Mouse (Mus musculus) heart, embryonic 13.5 days (tissue): Measurements from ENCODE around the gene Il10. TPM values are rescaled to one million over a fixed set of nuclear protein-coding genes. Genes with fewer than 3 reads are reported as not detected.
"Not testable (repeated sequence)": the region's sequence is repeated elsewhere in the genome, so short reads cannot be mapped to it uniquely, and the experiment has no call there.

Source experiments
- ATAC-seq: fragments of 200-750 bp; cut with Nextera tagmentation; 2 replicates; pipeline ENCODE4 v1.8.0; 2017; ENCODE audit warnings: moderate TSS enrichment; ENCODE audit not compliant: insufficient number of reproducible peaks, low FRiP score, low TSS enrichment; ENCODE audit errors: extremely low read depth
- H3K27ac ChIP-seq: fragments of 300-500 bp; sonication (generic); replicated peaks from 2 replicates; pipeline ENCODE4 v1.5.1; 2015; ENCODE audit warnings: moderate library complexity, mild to moderate bottlenecking, inconsistent platforms
- H3K27me3 ChIP-seq: fragments of 300-500 bp; sonication (generic); replicated peaks from 2 replicates; pipeline ENCODE4 v1.6.1; 2015; ENCODE audit warnings: mild to moderate bottlenecking, inconsistent platforms
- H3K36me3 ChIP-seq: fragments of 300-500 bp; sonication (generic); 2 replicates; pipeline ENCODE4 v1.6.1; 2015; ENCODE audit warnings: mild to moderate bottlenecking, inconsistent platforms
- H3K4me1 ChIP-seq: fragments of 300-500 bp; sonication (generic); 2 replicates; pipeline ENCODE4 v1.6.1; 2015; ENCODE audit warnings: inconsistent platforms
- H3K4me2 ChIP-seq: fragments of 300-500 bp; sonication (generic); 2 replicates; pipeline ENCODE4 v1.6.1; 2015; ENCODE audit warnings: inconsistent platforms, mild to moderate bottlenecking, moderate library complexity
- H3K4me3 ChIP-seq: fragments of 300-500 bp; sonication (generic); 2 replicates; pipeline ENCODE4 v1.5.1; 2015; ENCODE audit warnings: moderate library complexity, mild to moderate bottlenecking, inconsistent platforms
- H3K9ac ChIP-seq: fragments of 300-500 bp; sonication (generic); 2 replicates; pipeline ENCODE4 v1.6.1; 2015; ENCODE audit warnings: inconsistent platforms, mild to moderate bottlenecking, moderate library complexity
- H3K9me3 ChIP-seq: fragments of 300-500 bp; sonication (generic); 2 replicates; pipeline ENCODE4 v1.6.1; 2016; ENCODE audit warnings: inconsistent platforms
- WGBS: fragments of 180-500 bp; shearing (Covaris S2); methylation state at CpG from one replicate; pipeline ENCODE4 v1.1.7; 2015; ENCODE audit warnings: mixed read lengths; 5-methylcytosine and 5-hydroxymethylcytosine counted together
- polyA plus RNA-seq: library from polyadenylated mRNA; unstranded; fragments of >200 nt; fragmentation: Nextera tagmentation; extraction: Ambion mirVana; gene quantifications from 2 replicates; pipeline ENCODE4 v1.2.1, GENCODE M21; 2015

Gene Il10
- polyA plus RNA-seq, 1 experiment from 2014 or later: not detected

GRCm38 (mm10) chr1:131020425-131021310 is 1.0 kb downstream of the Il10 start:
- Histone ChIP-seq H3K4me1 (0 out of 2 replicates have a peak, but pooled peaks cover 5% of the 10 kb centered on the region), H3K4me3 (no peak overlapping the region), H3K4me2 (no peak overlapping the region), H3K36me3 (no peaks in the 10 kb centered on the region), H3K9me3 (no peaks in the 10 kb centered on the region), H3K9ac (no peak overlapping the region), H3K27me3 (peaks cover 28% of the 10 kb centered on the region), H3K27ac (no peak overlapping the region)
- no peak for ATAC-seq
- WGBS: 56% methylated on average over 12 of the region's 12 CpGs

- no peak overlapping the region for H3K27ac ChIP-seq
- H3K4me1 ChIP-seq: 0 out of 2 replicates have a peak, but pooled peaks cover 5% of the 10 kb centered on the region
- WGBS: 61% methylated on average over 9 of the region's 9 CpGs
- no peaks in the 10 kb centered on the region for H3K9me3 ChIP-seq
- no peak overlapping the region for H3K9ac ChIP-seq
- no peak overlapping the region for H3K4me2 ChIP-seq
- no peak overlapping the region for H3K4me3 ChIP-seq
- peaks cover 28% of the 10 kb centered on the region for H3K27me3 ChIP-seq
- H3K36me3 ChIP-seq: no peaks in the 10 kb centered on the region
- ATAC-seq: no peak
Measured at GRCm38 (mm10) chr1:131021438-131021837, 1.8 kb downstream of the Il10 start.

GRCm38 (mm10) chr1:131021900-131022590 is 2.4 kb downstream of the Il10 start:
- Histone ChIP-seq H3K4me1 (0 out of 2 replicates have a peak, but pooled peaks cover 5% of the 10 kb centered on the region), H3K9ac (no peak overlapping the region), H3K27me3 (peaks cover 28% of the 10 kb centered on the region), H3K4me3 (no peak overlapping the region), H3K9me3 (no peaks in the 10 kb centered on the region), H3K36me3 (no peaks in the 10 kb centered on the region), H3K27ac (no peak overlapping the region), H3K4me2 (no peak overlapping the region)
- ATAC-seq: no peak
- WGBS: 44% methylated on average over 11 of the region's 11 CpGs

GRCm38 (mm10) chr1:131022591-131023249 is 3.1 kb downstream of the Il10 start:
- H3K4me2 ChIP-seq: no peak overlapping the region
- peaks cover 28% of the 10 kb centered on the region for H3K27me3 ChIP-seq
- no peaks in the 10 kb centered on the region for H3K36me3 ChIP-seq
- H3K4me3 ChIP-seq: no peak overlapping the region
- H3K27ac ChIP-seq: no peak overlapping the region
- H3K9me3 ChIP-seq: no peaks in the 10 kb centered on the region
- no peak overlapping the region for H3K9ac ChIP-seq
- H3K4me1 ChIP-seq: 0 out of 2 replicates have a peak, but pooled peaks cover 5% of the 10 kb centered on the region
- ATAC-seq: no peak
- WGBS: 49% methylated on average over 5 of the region's 5 CpGs

DNA sequence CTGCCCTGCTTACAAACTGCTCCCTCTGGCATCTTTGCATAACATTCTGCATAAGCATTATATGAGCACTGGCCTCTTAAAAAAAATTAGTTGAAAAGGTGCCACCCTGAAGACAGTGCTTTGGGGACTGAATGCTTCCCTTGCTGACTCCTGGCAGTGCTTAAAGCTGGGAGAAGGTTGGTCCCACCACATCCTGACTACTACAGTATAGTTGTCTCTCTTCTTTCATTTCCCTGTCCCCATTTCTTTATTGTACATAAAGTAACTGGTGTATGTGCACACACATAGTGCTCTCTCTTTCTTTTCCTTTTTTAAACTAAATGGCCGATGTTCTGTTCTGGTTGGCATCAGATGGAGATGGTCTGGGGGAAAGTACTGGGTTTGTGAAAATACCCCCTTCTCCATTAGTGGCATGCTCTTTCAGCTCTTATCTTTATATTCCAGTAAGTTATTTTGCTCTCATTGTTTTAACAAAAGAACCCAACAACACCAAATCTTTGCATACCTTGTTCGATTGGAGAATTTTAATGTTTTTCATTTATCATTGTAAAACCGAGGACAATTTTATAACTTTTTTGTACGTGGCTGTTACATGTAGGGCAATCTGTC is 3.7 kb downstream of the Il10 start:
- 72% methylated on average over 4 of the region's 4 CpGs for WGBS
- not testable (repeated sequence) for ATAC-seq, H3K9ac ChIP-seq, H3K4me1 ChIP-seq, H3K4me2 ChIP-seq, H3K36me3 ChIP-seq, H3K27ac ChIP-seq, H3K4me3 ChIP-seq, H3K9me3 ChIP-seq
- peaks cover 28% of the 10 kb centered on the region for H3K27me3 ChIP-seq

GRCm38 (mm10) chr1:131024900-131025842 is 5.5 kb downstream of the Il10 start:
- peaks cover 15% of the 10 kb centered on the region; the same call in 1 of the 2 replicates for H3K27me3 ChIP-seq
- no peak overlapping the region for H3K27ac ChIP-seq
- no peak for ATAC-seq
- no peak overlapping the region for H3K4me2 ChIP-seq
- WGBS: 63% methylated on average over 8 of the region's 8 CpGs
- peaks cover 6% of the 10 kb centered on the region; the same call in 1 of the 2 replicates for H3K4me1 ChIP-seq
- H3K9ac ChIP-seq: no peak overlapping the region
- no peak overlapping the region for H3K4me3 ChIP-seq
- no peaks in the 10 kb centered on the region for H3K36me3 ChIP-seq
- H3K9me3 ChIP-seq: no peaks in the 10 kb centered on the region

- H3K4me1 ChIP-seq: peaks cover 11% of the 10 kb centered on the region; the same call in 1 of the 2 replicates
- no peaks in the 10 kb centered on the region for H3K36me3 ChIP-seq
- no peak overlapping the region for H3K4me3 ChIP-seq
- no peaks in the 10 kb centered on the region for H3K9me3 ChIP-seq
- no peak for ATAC-seq
- H3K4me2 ChIP-seq: no peak overlapping the region
- H3K27ac ChIP-seq: no peak overlapping the region
- H3K27me3 ChIP-seq: peaks cover 15% of the 10 kb centered on the region; the same call in 1 of the 2 replicates
- H3K9ac ChIP-seq: no peak overlapping the region
- 62% methylated on average over 4 of the region's 4 CpGs for WGBS
Measured at GRCm38 (mm10) chr1:131025843-131026190, 6.2 kb downstream of the Il10 start.

GRCm38 (mm10) chr1:131029215-131029614 is 9.6 kb downstream of the Il10 start:
- H3K27me3 ChIP-seq: no peaks in the 10 kb centered on the region
- no peaks in the 10 kb centered on the region for H3K36me3 ChIP-seq
- no peak for ATAC-seq
- no peaks in the 10 kb centered on the region for H3K9me3 ChIP-seq
- peaks cover 7% of the 10 kb centered on the region; the same call in 1 of the 2 replicates for H3K4me1 ChIP-seq
- no peak overlapping the region for H3K9ac ChIP-seq
- no peak overlapping the region for H3K4me3 ChIP-seq
- 72% methylated on average over 3 of the region's 3 CpGs for WGBS
- H3K27ac ChIP-seq: no peak overlapping the region
- H3K4me2 ChIP-seq: no peak overlapping the region

DNA sequence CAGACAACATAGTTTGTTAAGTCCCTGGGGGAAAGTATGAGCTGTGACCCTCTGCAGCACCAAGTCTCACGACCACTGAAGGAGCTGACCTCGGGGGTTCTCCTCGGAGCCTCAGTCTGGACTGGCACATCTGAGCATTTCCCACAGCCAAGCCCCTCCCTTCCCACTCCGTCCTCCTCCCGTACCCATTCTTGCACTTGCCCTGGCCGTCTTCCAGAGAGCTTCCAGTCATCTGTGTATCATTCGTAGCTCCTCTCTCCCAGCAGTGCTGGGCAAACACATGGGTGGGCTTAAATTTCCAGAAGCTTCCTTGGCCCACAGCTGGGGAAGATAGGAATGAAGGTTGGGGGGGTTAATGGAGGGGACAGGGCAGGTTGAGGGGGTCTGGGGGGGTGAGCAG is 10.6 kb downstream of the Il10 start:
- H3K4me2 ChIP-seq: no peak overlapping the region
- WGBS: 43% methylated on average over 7 of the region's 7 CpGs
- H3K27ac ChIP-seq: no peak overlapping the region
- no peak overlapping the region for H3K4me3 ChIP-seq
- ATAC-seq: no peak
- H3K27me3 ChIP-seq: no peaks in the 10 kb centered on the region
- no peak overlapping the region for H3K9ac ChIP-seq
- no peaks in the 10 kb centered on the region for H3K36me3 ChIP-seq
- no peaks in the 10 kb centered on the region for H3K9me3 ChIP-seq
- peaks cover 7% of the 10 kb centered on the region; the same call in 1 of the 2 replicates for H3K4me1 ChIP-seq

GRCm38 (mm10) chr1:131031267-131031666 is 11.6 kb downstream of the Il10 start:
- no peak overlapping the region for H3K4me2 ChIP-seq
- H3K27me3 ChIP-seq: no peaks in the 10 kb centered on the region
- no peak overlapping the region for H3K4me3 ChIP-seq
- ATAC-seq: no peak
- H3K27ac ChIP-seq: no peak overlapping the region
- peaks cover 7% of the 10 kb centered on the region; the same call in 1 of the 2 replicates for H3K4me1 ChIP-seq
- H3K36me3 ChIP-seq: no peaks in the 10 kb centered on the region
- no peak overlapping the region for H3K9ac ChIP-seq
- H3K9me3 ChIP-seq: no peaks in the 10 kb centered on the region
- 49% methylated on average over 3 of the region's 3 CpGs for WGBS
